Mouse (Mus musculus): ENCODE data around the gene Zfy2. TPM values are rescaled to one million over a fixed set of nuclear protein-coding genes. Genes with fewer than 3 reads are reported as not detected.

Zfy2 gene
- polyA plus RNA-seq (2015; fragmentation: Nextera tagmentation; extraction: Ambion mirVana) = not detected in 2 replicates

DNA sequence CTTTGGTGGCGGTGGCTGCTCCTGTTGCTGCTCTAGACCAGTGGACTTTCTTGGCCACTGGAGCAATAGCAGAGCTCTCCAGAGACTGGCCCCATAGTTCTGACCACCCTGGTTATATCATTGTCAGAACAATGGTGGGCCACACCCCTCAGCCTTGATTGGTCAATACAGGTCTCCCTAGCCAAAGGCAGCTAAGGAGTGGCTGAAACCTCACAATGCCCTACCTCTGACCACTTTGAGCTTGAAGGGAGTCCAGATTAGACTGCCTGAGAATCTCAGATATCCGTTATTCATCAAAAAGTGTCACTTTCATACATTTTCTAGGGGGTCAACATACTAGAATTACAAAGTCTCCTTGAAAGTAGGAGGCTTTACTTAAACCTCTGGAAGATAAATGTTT, at the start of gene Zfy2:
Gene Zfy2 (minus strand): TSS at position 101 of the 400 bp plus-strand sequence.

Measured in neural tube, postnatal 0 days (tissue).